Mouse (Mus musculus) mesoderm, embryonic 11.5 days (tissue): ENCODE measurements at regions not wholly inside any gene's neighbourhood (a gene's known extent, or its start where the extent isn't known, plus 50 kb on each side); places are given as distances from the start of the nearest gene placed in this dataset.

Experiments
- DNase-seq: peaks from one replicate; pipeline ENCODE4 v3.0.0-alpha.2; 2012; ENCODE audit warnings: low read depth, low spot score

GRCm38 (mm10) chr6:11647651-11648050 lies 259.6 kb downstream of the Ndufa4 start:
- DNase-seq, result no peak

DNA sequence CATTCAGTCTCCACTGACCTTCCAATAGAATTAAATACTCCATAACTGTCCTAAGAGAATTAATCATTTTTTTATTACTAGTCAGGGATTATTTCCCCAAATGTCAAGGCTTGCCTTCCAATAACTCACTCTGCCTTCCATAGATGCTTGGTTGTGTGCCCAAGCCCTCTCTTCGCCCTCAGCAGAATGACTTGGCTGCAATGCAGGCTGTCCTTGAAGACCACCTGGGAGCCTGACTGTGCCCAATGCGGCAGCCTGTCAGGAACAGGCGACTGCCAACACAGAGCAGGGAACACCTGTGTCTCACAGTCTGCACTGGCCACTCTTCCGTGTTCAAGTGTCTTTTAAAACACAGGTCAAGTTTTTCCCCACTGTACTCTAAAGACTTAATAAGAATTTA lies 294.0 kb downstream of the Ndufa4 start:
- no peak for DNase-seq

- DNase-seq, result no peak
Measured at GRCm38 (mm10) chr6:11608214-11608613, 299.1 kb downstream of the Ndufa4 start.

DNA sequence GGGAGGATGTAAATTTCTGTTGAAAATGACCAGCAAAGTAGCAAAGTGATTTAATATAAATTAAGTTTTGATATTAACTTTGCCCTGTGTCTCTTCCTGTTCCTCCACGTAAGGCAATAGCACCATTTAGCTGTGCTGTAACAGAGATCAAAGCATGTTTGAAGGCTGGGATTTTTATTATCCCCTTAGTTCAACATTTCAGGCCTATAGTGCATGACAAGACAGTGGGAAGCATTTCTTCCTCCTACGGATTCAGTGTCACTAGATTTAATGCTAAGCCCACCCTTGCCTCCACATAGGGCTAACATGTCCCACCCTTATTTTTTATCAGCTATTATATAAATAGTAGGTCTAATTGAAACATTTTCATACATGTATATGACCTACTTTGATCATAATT lies 299.6 kb downstream of the Ndufa4 start:
- DNase-seq, result no peak

DNA sequence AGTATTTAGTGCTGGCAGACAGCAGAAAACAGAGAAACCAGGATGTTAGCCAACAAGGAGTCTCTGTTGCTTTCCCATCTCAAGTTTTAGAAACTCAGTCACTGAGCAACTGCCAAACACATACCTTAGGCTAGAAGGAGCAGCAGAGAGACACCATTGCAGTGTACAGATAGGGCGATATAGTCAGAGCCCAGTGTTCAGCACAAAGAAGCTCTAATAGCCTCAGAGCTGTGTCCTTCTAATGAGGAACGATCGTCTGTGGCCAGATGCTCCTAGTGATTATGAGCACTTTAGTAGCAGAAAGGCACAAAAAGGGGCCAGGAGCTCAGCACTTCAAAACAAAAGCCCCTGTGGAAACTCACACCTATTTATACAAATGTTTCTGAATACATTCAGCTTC lies 301.2 kb downstream of the Ndufa4 start:
- no peak for DNase-seq

- no peak for DNase-seq
Measured at GRCm38 (mm10) chr6:11605526-11605925, 301.8 kb downstream of the Ndufa4 start.

DNA sequence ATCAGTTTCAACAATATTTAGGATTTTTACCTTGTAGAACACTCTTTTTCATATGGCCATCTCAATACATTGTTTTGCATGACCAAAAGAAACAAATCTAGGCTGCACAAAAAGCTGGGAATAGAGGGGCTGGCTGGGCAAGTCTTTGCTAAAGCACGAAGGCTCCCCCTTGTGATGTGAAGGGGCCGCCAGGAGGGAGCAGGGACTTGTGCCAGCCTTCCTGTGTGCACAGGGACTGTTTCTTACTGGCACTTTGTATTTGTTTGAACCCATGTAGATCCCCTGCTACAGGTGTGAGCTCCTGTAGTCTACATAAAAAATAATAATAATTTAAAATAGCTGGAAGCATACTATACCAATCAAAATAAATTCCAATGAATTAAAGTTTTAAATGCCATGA lies 312.4 kb downstream of the Ndufa4 start:
- no peak for DNase-seq

DNA sequence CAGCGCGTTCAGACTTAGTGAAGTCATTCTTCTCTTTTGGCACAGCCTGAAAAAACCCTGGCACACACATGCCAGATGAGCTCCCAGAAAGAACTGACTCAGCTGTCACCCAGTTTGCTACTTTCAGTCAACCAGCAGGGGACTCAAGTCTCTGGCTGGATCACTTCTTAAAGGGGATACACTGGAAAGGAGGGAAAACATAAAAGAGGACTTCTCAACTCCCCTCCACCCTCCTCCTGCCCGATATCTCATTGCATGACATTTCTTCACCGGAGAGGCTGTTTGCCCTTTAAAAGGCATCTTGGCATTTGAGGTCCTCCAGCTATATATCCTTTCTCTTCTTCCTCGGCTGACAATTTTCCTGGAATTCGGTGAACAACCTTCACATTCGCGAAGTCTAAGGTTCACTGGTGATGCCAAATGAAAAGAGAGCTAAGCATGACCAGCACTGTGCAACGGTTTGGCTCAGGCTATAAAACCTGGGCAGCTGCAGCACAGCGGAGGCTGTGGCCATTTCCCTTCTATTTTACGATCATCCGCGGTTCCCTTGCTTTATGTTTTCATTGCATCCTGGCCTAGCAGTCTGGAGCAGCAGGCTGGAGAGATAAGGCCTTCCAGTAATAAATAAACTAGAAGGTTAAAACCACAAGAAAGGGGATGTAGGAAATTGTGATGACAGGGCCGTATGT lies 313.6 kb downstream of the Ndufa4 start:
- peak; percentile 34 for DNase-seq

- no peak for DNase-seq
Measured at GRCm38 (mm10) chr6:11576091-11576490, 331.2 kb downstream of the Ndufa4 start.

GRCm38 (mm10) chr6:11565246-11565645 lies 342.1 kb downstream of the Ndufa4 start:
- DNase-seq, result no peak

DNA sequence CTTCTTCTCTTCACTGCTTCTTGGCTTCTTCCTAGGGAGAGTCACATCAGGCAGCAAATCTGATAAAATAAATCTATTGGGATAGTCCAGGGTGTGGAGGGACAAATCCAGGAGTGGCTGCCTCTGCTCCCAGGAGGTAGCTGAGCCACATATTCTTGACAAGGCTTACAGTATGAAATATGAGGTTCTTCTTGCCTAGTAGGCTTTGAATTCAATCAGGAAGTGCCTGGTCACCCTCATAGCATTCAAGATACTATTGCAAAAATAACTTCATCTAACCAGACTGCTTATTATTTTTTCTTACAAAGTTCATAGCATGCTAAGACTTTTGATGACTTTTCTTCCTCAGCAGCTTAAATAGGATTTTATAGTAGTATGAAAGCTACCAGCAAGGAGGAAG lies 356.8 kb downstream of the Ndufa4 start:
- DNase-seq, result no peak

- no peak for DNase-seq
Measured at GRCm38 (mm10) chr6:11547318-11547717, 360.0 kb downstream of the Ndufa4 start.

- DNase-seq, result no peak
Measured at GRCm38 (mm10) chr6:11534930-11535880, 372.1 kb downstream of the Ndufa4 start.

DNA sequence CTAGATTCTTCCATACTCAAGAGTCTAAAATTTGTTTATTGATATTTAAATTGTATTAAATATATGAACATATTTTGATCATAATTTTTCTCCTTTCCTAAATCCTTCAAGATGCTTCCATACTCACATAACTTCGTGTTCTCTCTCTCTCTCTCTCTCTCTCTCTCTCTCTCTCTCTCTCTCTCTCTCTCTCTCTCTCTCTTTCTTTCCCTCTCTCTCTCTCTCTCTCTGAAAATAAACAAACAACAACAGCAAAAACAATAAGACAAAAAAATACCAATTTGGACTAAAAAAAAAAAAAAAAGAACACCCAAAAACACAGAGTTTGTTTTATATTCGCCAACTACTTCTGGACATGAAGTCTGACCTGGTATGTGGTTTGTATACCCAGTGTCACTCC lies 404.2 kb downstream of the Ndufa4 start:
- no peak for DNase-seq

DNA sequence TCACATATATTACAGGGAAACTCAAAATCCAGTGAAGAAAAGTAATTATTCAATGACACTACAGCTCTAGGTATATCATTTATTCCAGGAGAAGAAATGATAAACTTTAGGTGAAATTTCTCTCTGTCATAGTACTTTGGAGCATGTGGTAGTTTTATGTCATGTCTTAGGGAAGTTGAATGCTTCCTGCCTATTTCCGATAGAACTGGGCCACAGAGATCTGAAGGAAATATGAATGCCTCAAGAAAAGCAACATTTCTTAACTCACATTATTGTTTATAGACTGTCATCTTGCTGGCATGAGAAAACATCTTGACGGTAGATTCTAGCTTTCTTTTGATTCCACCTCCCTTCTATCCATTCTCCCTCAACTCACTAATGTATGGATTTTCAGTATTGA lies 412.9 kb downstream of the Ndufa4 start:
- no peak for DNase-seq

- DNase-seq, result no peak
Measured at GRCm38 (mm10) chr6:11476950-11477349, 430.3 kb downstream of the Ndufa4 start.
